Mouse (Mus musculus): ENCODE measurements at regions not wholly inside any gene's neighbourhood (a gene's known extent, or its start where the extent isn't known, plus 50 kb on each side); places are given as distances from the start of the nearest gene placed in this dataset.

- TF ChIP-seq CTCF (IDR thresholded peaks at IDR 0.05; ENCODE audit: low read depth) (no peak), EP300 (optimal IDR thresholded peaks at IDR 0.05) (no peak)
Observed at GRCm38 (mm10) chr12:69502706-69503070, 80.1 kb downstream of the Vcpkmt start.
